Mouse (Mus musculus) frontal cortex, postnatal 14 days (tissue): ENCODE measurements around the gene Teddm3.
"Not testable (repeated sequence)": the region's sequence is repeated elsewhere in the genome, so short reads cannot be mapped to it uniquely, and the experiment has no call there.

Experiments
- DNase-seq, 2 experiments: peaks; one replicate each; pipeline ENCODE4 v3.0.0; 2022; ENCODE audit warnings: low spot score in 2 of 2

Teddm3 gene

DNA sequence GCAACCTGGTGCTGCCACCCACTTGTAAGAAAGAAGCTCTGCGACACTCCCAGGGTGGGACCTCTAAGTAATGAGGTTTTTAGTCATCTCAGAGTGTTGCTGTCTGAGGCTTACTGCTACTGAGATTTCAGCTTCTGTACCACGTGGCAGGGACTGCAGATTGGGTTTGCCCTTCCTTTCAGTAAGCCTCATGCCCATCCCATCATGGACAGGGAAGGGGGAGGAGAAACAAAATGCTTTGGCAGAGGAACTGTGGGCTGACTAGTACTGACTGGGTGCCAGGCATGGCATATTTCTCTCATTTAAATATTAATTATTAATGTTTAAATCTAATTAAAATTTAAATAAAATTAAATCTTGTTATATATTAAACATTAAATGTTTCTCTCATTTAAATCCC is at the start of gene Teddm3:
Gene Teddm3, minus strand, starts transcription at position 101 of the 400 bp plus-strand sequence.
- not testable (repeated sequence) for DNase-seq

- no peak for DNase-seq
Observed at GRCm38 (mm10) chr16:21202731-21203130, 48.9 kb upstream of the Teddm3 start.

DNA sequence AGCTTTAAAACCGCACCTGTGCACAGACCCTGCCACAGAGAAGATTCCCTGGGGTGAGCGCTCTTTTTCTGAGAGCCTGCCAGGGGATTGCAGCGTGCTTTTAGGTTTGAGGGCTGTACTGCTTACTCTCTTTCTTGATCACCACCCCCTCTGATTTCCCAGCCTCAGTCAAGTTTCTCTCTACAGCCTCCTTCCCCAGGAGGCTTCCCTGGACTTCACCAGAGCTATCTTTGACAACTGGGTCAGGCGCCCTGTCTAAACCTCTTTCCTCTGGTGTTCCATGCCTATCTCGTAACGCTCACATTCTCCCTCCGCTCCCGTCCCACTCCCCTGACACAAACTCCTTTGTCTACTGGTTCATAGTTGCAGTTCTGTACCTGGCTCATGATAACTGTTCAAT is 45.6 kb upstream of the Teddm3 start:
- DNase-seq, result no peak

- no peak for DNase-seq
Observed at GRCm38 (mm10) chr16:21198529-21198928, 44.7 kb upstream of the Teddm3 start.

- DNase-seq, result no peak
Observed at GRCm38 (mm10) chr16:21198006-21198405, 44.2 kb upstream of the Teddm3 start.

DNA sequence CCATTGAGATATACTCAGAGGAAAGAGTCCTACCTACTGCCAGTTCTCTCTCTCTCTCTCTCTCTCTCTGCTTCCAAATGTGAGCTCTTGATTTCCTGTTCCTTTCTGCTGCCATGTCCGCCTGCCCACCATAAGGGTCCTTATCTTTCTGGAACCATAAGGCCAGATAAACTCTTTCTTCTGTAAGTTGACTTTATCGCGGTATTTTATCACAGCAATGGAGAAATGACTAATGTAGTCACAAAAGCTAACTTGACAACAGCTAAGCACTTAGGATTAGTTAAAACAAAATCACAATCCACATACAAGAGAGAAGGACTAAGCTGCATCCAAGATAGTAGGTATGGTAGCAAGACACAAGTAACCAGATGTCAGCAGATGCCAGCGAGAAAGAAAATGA is 43.7 kb upstream of the Teddm3 start:
- DNase-seq, result no peak

DNA sequence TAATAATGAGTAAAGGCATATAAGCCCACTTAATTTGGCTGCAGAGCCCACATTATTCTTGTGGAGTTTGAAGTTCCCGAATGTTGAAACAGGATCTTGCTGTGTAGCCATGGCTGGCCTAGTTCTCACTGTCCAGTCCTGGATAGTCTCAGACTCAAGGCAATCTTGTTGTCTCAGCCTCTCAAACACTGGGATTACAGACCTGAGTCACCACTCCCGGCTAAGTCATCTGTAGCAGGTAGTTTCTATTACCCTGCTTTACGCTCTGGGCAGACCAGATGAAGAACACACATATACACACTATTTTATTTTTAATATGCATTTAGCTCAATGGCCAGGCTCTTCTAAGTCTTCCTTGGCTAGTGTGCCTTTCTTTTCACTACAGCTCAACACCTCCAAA is 42.8 kb upstream of the Teddm3 start:
- DNase-seq, result no peak

DNA sequence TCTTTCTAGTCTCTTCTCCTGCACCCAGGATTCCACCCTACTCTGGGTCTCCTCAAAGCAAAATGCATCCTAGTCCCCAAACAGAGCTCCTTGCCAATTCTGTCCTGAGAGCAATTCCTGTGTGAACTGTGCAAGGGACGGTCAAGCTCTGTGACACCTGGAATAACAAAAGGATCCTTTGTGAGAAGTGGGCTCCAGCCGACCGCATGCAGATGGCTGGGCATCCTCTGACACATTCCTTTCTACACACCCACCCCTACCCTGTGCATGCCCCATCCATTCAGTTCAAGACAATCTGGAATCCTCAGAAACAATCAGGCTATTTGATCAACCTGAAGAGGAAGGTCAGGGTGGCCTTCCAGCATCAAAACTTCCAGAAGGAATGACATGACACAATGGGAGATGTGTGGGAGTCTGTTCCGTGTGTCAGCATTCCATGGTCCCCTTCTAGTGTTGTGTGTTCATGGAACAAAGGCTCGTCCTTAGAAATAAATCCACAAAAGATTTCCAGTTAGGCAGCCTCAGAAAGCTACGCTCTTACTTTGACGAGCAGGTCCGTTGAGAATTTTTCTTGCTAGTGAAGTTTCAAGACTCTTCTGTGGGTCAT is 41.6 kb upstream of the Teddm3 start:
- DNase-seq, result no peak

DNA sequence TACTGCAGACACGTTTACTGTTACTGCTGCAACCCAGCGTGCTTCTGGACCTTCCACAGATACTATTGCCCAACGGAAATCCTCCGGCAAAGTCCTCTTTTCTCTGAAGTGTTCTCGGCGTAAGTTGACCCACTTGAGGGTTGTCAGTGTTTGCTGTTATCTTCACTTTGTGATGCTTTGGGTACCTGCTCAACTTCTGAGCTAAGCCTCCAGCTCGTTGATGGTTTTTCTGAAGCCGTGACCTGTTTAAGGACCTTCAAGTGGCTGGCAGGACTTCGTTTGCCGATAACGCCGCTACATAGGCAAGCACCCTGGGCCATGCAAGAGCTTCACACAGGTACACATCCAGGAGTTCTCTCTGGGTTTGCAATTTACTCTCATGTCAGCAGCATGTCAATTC is 40.4 kb upstream of the Teddm3 start:
- no peak for DNase-seq

- DNase-seq, result peak in 1 of 2 experiments; percentile 33
Observed at GRCm38 (mm10) chr16:21192509-21193354, 38.9 kb upstream of the Teddm3 start.

GRCm38 (mm10) chr16:21191569-21191968 is 37.8 kb upstream of the Teddm3 start:
- no peak for DNase-seq

- no peak for DNase-seq
Observed at GRCm38 (mm10) chr16:21188345-21188744, 34.5 kb upstream of the Teddm3 start.

- no peak for DNase-seq
Observed at GRCm38 (mm10) chr16:21187568-21187967, 33.8 kb upstream of the Teddm3 start.

GRCm38 (mm10) chr16:21184697-21185096 is 30.9 kb upstream of the Teddm3 start:
- DNase-seq, result no peak

DNA sequence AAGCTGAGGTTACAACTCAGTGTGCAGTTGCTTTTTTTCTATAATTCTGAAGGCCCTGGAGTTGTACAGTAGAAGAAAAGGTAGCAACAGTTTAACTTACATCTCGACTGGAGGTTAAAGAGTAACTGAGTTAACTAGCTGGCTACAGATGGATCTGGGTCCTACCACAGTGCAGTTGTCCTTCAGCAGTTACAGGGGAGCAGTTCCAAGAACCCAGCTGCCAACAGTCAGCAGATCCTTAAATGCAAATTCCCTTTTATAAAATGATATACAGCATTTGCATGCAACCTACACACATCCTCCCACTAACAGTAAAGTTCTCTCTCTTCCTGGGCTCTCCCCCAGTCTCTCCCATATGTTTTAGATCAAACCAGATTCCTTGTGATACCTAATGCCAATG is 28.3 kb upstream of the Teddm3 start:
- DNase-seq, result no peak

GRCm38 (mm10) chr16:21175236-21175635 is 21.4 kb upstream of the Teddm3 start:
- DNase-seq, result no peak

DNA sequence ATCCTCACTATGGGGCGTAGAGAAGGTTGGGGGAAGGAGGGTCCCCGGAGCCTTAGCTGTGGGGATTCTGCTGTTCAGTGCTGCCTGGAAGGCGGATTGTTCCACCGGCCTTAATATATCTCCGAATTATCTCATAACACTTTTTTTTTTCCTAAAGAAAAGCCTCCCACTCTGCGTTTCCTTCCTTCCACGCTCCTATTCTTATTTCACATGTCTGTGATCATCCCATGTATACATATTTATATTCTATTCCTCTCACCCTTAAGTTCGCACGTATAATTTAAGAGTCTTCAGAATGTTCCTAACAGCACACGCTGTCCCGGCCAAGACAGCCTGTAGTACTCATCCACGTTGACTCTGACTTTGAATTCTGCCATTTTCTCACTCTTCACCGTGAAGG is 14.9 kb upstream of the Teddm3 start:
- no peak for DNase-seq

DNA sequence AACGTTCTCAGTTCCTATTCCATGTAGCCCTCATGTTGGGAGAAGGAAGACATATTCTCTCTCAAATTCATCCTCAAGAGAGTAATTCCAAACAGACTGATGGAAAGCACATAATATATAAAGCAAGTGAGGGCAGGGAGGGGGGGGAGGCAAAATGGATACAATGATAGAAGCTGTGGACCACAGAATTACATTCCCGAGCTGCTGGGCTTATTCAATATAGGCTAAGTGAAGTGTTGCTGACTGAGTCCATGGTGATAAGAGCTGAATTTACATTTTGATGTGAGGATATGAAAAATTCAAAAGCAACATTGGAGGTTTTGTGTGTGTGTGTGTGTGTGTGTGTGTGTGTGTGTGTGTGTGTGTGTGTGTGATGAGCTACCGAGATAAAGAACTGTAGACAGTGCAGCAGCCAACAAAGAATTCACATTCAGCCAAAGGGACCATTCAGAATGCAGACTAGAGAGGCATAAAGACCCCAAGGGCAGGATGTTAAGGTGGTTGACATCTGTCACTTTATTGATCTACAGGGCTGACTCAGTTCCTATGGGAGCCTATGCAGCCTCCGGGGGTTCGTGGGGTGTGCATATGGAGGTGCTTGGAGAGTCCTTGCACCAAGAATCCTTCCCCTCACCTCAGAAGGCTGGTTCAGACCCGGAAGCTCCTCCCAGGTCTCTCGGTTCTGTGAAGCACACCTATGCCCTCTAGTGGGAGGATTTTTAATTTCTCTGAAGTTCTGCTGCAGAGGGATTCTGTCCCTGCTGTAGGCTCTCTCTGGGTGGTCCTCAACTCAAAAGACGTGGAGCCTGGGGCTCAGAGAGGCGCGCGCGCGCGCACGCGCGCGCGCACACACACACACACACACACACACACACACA is 11.8 kb upstream of the Teddm3 start:
- not testable (repeated sequence) for DNase-seq

- DNase-seq, result not testable (repeated sequence)
Observed at GRCm38 (mm10) chr16:21163423-21163822, 9.6 kb upstream of the Teddm3 start.

- not testable (repeated sequence) for DNase-seq
Observed at GRCm38 (mm10) chr16:21159226-21159625, 5.4 kb upstream of the Teddm3 start.

GRCm38 (mm10) chr16:21156261-21156660 is 2.5 kb upstream of the Teddm3 start:
- not testable (repeated sequence) for DNase-seq
